Mouse (Mus musculus) spleen, adult 2 months (tissue): ENCODE measurements around the gene Cd55. TPM values are rescaled to one million over a fixed set of nuclear protein-coding genes. Genes with fewer than 3 reads are reported as not detected.
A peak's percentile ranks its signal among the peaks of the same experiment; 100 is the strongest.
"Not testable (repeated sequence)": the region's sequence is repeated elsewhere in the genome, so short reads cannot be mapped to it uniquely, and the experiment has no call there.

ENCODE experiments used
- DNase-seq, 2 experiments: peaks; one replicate each; pipeline versions ENCODE4 v3.0.0 to v3.0.0-alpha.2; 2012 to 2021; ENCODE audit warnings: low spot score in 2 of 2, low read depth in 1 of 2
- H3K27ac ChIP-seq: fragments of 200-500 bp; 2 replicates; pipeline ENCODE4 v1.5.1; 2012; ENCODE audit warnings: low read length, inconsistent platforms; ENCODE audit not compliant: insufficient read depth
- H3K27me3 ChIP-seq: fragments of 200-500 bp; 2 replicates; pipeline ENCODE4 v1.6.1; 2012; ENCODE audit warnings: mild to moderate bottlenecking, moderate library complexity, low read length, inconsistent platforms; ENCODE audit not compliant: control insufficient read depth, insufficient read depth
- H3K36me3 ChIP-seq: fragments of 200-500 bp; 2 replicates; pipeline ENCODE4 v1.6.1; 2012; ENCODE audit warnings: mild to moderate bottlenecking, low read length, inconsistent platforms; ENCODE audit not compliant: control insufficient read depth, insufficient read depth
- H3K4me1 ChIP-seq: fragments of 200-500 bp; 2 replicates; pipeline ENCODE4 v1.6.1; 2011; ENCODE audit warnings: inconsistent platforms; ENCODE audit not compliant: control insufficient read depth, insufficient read depth, insufficient read length
- H3K4me3 ChIP-seq: fragments of 200-500 bp; 2 replicates; pipeline ENCODE4 v1.5.1; 2011; ENCODE audit warnings: mild to moderate bottlenecking, inconsistent platforms; ENCODE audit not compliant: insufficient read depth, insufficient read length; ENCODE audit errors: extremely low read depth
- CTCF ChIP-seq: fragments of 200-500 bp; IDR thresholded peaks from 2 replicates; pipeline ENCODE4 v1.5.1; 2011; ENCODE audit warnings: mild to moderate bottlenecking, inconsistent platforms; ENCODE audit not compliant: insufficient read depth, insufficient read length, insufficient replicate concordance; ENCODE audit errors: extremely low read depth
- POLR2A ChIP-seq: fragments of 200-500 bp; IDR thresholded peaks from 2 replicates; pipeline ENCODE4 v1.6.1; 2011; ENCODE audit warnings: low read depth, low read length, inconsistent platforms
- WGBS: fragments of 180-500 bp; shearing (Covaris S2); methylation state at CpG from one replicate; pipeline ENCODE4 v1.1.7; 2018; 5-methylcytosine and 5-hydroxymethylcytosine counted together
- polyA plus RNA-seq: library from polyadenylated mRNA; depleted of rRNA; stranded (reverse); fragments of >200 nt; gene quantifications from 2 replicates; pipeline ENCODE4 v1.2.3, GENCODE M21; 2012

The Cd55 gene
- polyA plus RNA-seq, 1 experiment = 38.1 TPM

GRCm38 (mm10) chr1:130470074-130470473 is 7.5 kb upstream of the Cd55 start:
- Histone ChIP-seq H3K27ac (no peak overlapping the region), H3K36me3 (no peaks in the 10 kb centered on the region), H3K4me3 (no peak overlapping the region), H3K27me3 (no peaks in the 10 kb centered on the region), H3K4me1 (peaks cover 19% of the 10 kb centered on the region)
- no peak for TF ChIP-seq POLR2A
- no peak for TF ChIP-seq CTCF
- no peak for DNase-seq
- 94% methylated on average over 4 of the region's 4 CpGs for WGBS

- no peak for DNase-seq
- Histone ChIP-seq H3K4me1 (peaks cover 17% of the 10 kb centered on the region), H3K27ac (no peak overlapping the region), H3K4me3 (no peak overlapping the region), H3K27me3 (no peaks in the 10 kb centered on the region), H3K36me3 (no peaks in the 10 kb centered on the region)
- TF ChIP-seq CTCF = no peak
- 89% methylated on average over 2 of the region's 2 CpGs for WGBS
These were observed 4.9 kb upstream of the Cd55 start for GRCm38 (mm10) chr1:130467453-130467852.

GRCm38 (mm10) chr1:130464173-130464572 is 1.6 kb upstream of the Cd55 start:
- TF ChIP-seq CTCF (no peak), POLR2A (no peak)
- no peak overlapping the region for H3K27ac ChIP-seq
- H3K4me1 ChIP-seq = peaks cover 8% of the 10 kb centered on the region

GRCm38 (mm10) chr1:130462867-130463266 is 323 bp upstream of the Cd55 start:
- WGBS = 33% methylated on average over 4 of the region's 4 CpGs

More at GRCm38 (mm10) chr1:130464173-130464572, 1.6 kb upstream of the Cd55 start:
- no peaks in the 10 kb centered on the region for H3K27me3 ChIP-seq
- DNase-seq = no peak
- H3K36me3 ChIP-seq = peaks cover 3% of the 10 kb centered on the region
- H3K4me3 ChIP-seq = no peak overlapping the region

GRCm38 (mm10) chr1:130455111-130455510 is 7.4 kb downstream of the Cd55 start:
- WGBS = 92% methylated on average over 2 of the region's 2 CpGs
- peaks cover 17% of the 10 kb centered on the region for H3K36me3 ChIP-seq

More at GRCm38 (mm10) chr1:130462867-130463266, 323 bp upstream of the Cd55 start:
- DNase-seq = no peak
- H3K27me3 ChIP-seq = no peaks in the 10 kb centered on the region
- H3K27ac ChIP-seq = peak overlapping the region; percentile 91
- H3K4me3 ChIP-seq = peak overlapping the region; percentile 70
- peaks cover 6% of the 10 kb centered on the region; the same call in 1 of the 2 replicates for H3K4me1 ChIP-seq
- peaks cover 4% of the 10 kb centered on the region for H3K36me3 ChIP-seq
- TF ChIP-seq POLR2A = no peak
- no peak for TF ChIP-seq CTCF

GRCm38 (mm10) chr1:130442930-130443329 is 19.6 kb downstream of the Cd55 start:
- DNase-seq, H3K4me3 ChIP-seq, H3K27ac ChIP-seq, H3K27me3 ChIP-seq, H3K4me1 ChIP-seq: not testable (repeated sequence)
- 78% methylated on average over 1 of the region's 1 CpGs for WGBS
- peaks cover 13% of the 10 kb centered on the region for H3K36me3 ChIP-seq

More at GRCm38 (mm10) chr1:130455111-130455510, 7.4 kb downstream of the Cd55 start:
- no peak for DNase-seq
- no peak for TF ChIP-seq CTCF
- TF ChIP-seq POLR2A = no peak
- H3K27ac ChIP-seq = no peak overlapping the region
- H3K4me3 ChIP-seq = no peak overlapping the region
- H3K4me1 ChIP-seq = no peaks in the 10 kb centered on the region; the same call in 1 of the 2 replicates
- H3K27me3 ChIP-seq = no peaks in the 10 kb centered on the region

- TF ChIP-seq CTCF (no peak), POLR2A (no peak)
- no peaks in the 10 kb centered on the region for H3K27me3 ChIP-seq
- H3K4me3 ChIP-seq = no peak overlapping the region
- no peak overlapping the region for H3K27ac ChIP-seq
- whole genome bisulfite sequencing = 72% methylated on average over 4 of the region's 4 CpGs
- no peaks in the 10 kb centered on the region; the same call in 1 of the 2 replicates for H3K4me1 ChIP-seq
- peaks cover 3% of the 10 kb centered on the region; the same call in 1 of the 2 replicates for H3K36me3 ChIP-seq
- DNase-seq = no peak
These were observed 31.6 kb downstream of the Cd55 start for GRCm38 (mm10) chr1:130430920-130431319.

GRCm38 (mm10) chr1:130428667-130429066 is 33.9 kb downstream of the Cd55 start:
- DNase-seq, H3K27ac ChIP-seq, H3K4me1 ChIP-seq, H3K4me3 ChIP-seq, H3K36me3 ChIP-seq, H3K27me3 ChIP-seq: not testable (repeated sequence)

GRCm38 (mm10) chr1:130427175-130427853 is 35.2 kb downstream of the Cd55 start:
- H3K27ac ChIP-seq, DNase-seq, H3K36me3 ChIP-seq, H3K4me1 ChIP-seq, H3K27me3 ChIP-seq, H3K4me3 ChIP-seq: not testable (repeated sequence)
- WGBS = 84% methylated on average over 3 of the region's 3 CpGs
